Mouse (Mus musculus): Measurements from ENCODE around the gene Sgca. TPM values are rescaled to one million over a fixed set of nuclear protein-coding genes. Genes with fewer than 3 reads are reported as not detected.

The Sgca gene
- polyA plus RNA-seq, 1 experiment from 2014 or later = not detected

DNA sequence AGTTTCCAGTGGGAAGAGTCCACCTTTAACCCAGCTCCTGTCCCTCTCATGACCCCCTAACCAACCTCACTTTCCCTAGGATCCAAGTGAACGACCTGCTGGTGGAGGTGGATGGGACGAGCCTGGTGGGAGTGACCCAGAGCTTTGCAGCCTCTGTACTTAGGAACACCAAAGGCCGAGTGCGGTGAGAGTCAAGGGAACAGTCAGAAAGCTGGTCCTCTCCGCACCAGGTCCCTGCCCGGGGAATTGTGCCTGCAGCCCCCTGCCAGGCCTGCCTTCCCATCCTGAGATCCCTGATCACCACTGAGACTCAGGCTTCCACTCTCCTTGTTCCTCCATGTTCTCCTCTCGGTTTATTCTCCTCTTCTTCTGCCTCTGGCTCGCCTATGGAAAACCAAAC lies 24.0 kb upstream of the Sgca start:
- peak overlapping the region; percentile 75 for H3K27ac ChIP-seq (replicated peaks)
- H3K36me3 ChIP-seq = peaks cover 79% of the 10 kb centered on the region
- peak overlapping the region; percentile 18; the same call in 1 of the 2 replicates for H3K4me2 ChIP-seq (replicated peaks)
- H3K27me3 ChIP-seq = no peaks in the 10 kb centered on the region
- no peaks in the 10 kb centered on the region for H3K9me3 ChIP-seq
- peaks cover 30% of the 10 kb centered on the region for H3K4me1 ChIP-seq
- no peak overlapping the region for H3K9ac ChIP-seq (replicated peaks)
- H3K4me3 ChIP-seq = no peak overlapping the region
- WGBS = 84% methylated on average over 8 of the region's 8 CpGs
- ATAC-seq (ENCODE audit: low FRiP score, low read depth) = no peak

DNA sequence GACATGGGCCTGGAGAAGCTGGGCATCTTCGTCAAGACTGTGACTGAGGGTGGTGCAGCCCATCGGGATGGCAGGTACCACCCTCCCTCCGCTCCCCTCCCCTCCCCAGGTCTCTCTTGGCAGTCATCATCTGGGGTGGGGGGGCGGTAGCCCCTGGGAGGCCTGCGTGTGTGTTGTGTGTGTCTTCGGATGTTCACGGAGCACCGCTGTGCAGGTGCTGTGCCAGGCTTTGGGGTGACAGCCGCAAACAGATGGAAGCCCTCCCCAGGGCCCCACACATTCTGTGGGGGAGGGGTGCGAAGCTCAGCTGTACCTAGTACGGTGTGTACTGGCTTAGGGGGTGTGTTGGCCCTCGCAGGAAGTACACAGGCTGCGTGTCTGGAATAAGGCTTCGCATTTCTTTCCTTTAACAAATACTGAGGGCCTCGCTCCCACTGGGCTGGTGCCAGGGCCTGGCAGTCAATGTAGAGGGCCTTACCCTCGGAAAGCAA lies 22.0 kb upstream of the Sgca start:
- no peak overlapping the region; the same call in 1 of the 2 replicates for H3K4me3 ChIP-seq
- ATAC-seq (ENCODE audit: low FRiP score, low read depth) = no peak
- no peak overlapping the region for H3K9ac ChIP-seq (replicated peaks)
- no peaks in the 10 kb centered on the region for H3K9me3 ChIP-seq
- 90% methylated on average over 16 of the region's 16 CpGs for WGBS
- no peak overlapping the region for H3K4me2 ChIP-seq (replicated peaks)
- peaks cover 50% of the 10 kb centered on the region for H3K4me1 ChIP-seq
- H3K27ac ChIP-seq (replicated peaks) = 0 out of 2 replicates have a peak overlapping the region, but pooled peaks have one; percentile 26
- H3K36me3 ChIP-seq = peaks cover 61% of the 10 kb centered on the region
- H3K27me3 ChIP-seq = no peaks in the 10 kb centered on the region

DNA sequence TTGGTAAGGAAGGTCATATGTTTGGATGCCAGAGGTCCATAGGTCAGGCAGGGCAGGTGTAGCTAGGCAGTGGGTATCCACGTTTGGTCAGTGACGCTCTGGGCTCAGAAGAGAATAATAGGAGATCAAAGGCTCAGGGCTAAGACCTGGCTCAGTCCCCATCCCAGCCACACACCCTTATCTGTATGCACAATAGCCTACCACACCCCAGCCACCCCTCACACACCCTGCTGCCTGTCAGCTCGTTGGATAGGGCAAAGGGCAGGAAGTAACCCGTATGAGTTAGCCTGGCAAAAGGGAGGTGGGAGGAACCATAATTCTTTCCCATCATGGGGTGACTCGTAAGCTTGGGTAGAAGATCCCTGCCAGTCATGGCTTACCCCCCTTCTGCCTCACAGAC lies 21.5 kb upstream of the Sgca start:
- Histone ChIP-seq H3K27ac (replicated peaks) (0 out of 2 replicates have a peak overlapping the region, but pooled peaks have one; percentile 26), H3K36me3 (peaks cover 56% of the 10 kb centered on the region), H3K4me2 (replicated peaks) (no peak overlapping the region), H3K4me3 (no peak overlapping the region), H3K27me3 (no peaks in the 10 kb centered on the region), H3K9ac (replicated peaks) (no peak overlapping the region), H3K9me3 (no peaks in the 10 kb centered on the region), H3K4me1 (peaks cover 55% of the 10 kb centered on the region)
- WGBS = 70% methylated on average over 5 of the region's 5 CpGs
- no peak for ATAC-seq (ENCODE audit: low FRiP score, low read depth)

DNA sequence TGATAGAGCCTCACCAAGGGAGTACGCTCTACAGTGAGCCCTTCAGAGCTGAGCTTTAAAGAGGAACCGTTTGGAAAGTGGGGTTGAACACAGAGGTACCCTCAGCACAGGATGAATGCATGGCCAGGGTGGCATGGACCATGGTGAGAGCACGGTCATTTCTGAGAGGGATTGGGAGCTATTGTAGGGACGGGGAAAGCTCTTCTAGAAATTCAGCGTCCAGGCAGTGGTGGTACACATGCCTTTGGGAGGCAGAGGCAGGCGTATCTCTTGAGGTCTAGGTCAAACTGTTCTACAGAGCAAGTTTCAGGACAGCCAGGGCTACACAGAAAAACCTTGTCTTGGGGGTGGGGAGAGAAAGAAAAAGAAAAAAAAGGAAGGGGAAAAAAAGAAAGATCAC lies 20.9 kb upstream of the Sgca start:
- Histone ChIP-seq H3K4me2 (replicated peaks) (no peak overlapping the region), H3K36me3 (peaks cover 50% of the 10 kb centered on the region), H3K9ac (replicated peaks) (no peak overlapping the region), H3K27ac (replicated peaks) (no peak overlapping the region), H3K4me3 (no peak overlapping the region), H3K9me3 (no peaks in the 10 kb centered on the region), H3K27me3 (no peaks in the 10 kb centered on the region), H3K4me1 (peaks cover 61% of the 10 kb centered on the region)
- no peak for ATAC-seq (ENCODE audit: low FRiP score, low read depth)
- 96% methylated on average over 6 of the region's 6 CpGs for WGBS

DNA sequence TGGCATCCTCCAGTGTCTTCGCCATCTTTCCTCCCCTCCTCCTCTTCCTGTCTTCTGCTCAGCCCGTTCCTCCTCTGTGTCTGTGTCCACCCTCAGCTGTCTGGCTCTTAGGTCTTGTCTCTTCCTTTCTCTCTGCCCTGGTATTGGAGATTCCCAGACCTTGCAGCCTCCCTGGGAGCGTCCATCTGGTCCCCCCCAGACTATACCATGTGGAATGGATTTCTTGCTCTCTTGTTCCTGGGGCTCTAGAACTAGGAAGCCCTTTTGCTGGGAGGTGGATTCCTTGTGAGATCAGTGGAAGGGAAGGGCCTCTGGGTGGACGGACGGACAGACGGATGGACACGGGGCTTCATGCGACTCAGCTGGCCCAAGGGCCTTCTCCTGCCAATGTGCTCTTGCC lies 20.0 kb upstream of the Sgca start:
- Histone ChIP-seq H3K4me2 (replicated peaks) (peak overlapping the region; percentile 98), H3K9me3 (no peaks in the 10 kb centered on the region), H3K4me3 (no peak overlapping the region), H3K4me1 (peaks cover 63% of the 10 kb centered on the region), H3K36me3 (peaks cover 43% of the 10 kb centered on the region), H3K27ac (replicated peaks) (no peak overlapping the region), H3K9ac (replicated peaks) (no peak overlapping the region), H3K27me3 (no peaks in the 10 kb centered on the region)
- 89% methylated on average over 8 of the region's 8 CpGs for WGBS
- ATAC-seq (ENCODE audit: low FRiP score, low read depth) = no peak

DNA sequence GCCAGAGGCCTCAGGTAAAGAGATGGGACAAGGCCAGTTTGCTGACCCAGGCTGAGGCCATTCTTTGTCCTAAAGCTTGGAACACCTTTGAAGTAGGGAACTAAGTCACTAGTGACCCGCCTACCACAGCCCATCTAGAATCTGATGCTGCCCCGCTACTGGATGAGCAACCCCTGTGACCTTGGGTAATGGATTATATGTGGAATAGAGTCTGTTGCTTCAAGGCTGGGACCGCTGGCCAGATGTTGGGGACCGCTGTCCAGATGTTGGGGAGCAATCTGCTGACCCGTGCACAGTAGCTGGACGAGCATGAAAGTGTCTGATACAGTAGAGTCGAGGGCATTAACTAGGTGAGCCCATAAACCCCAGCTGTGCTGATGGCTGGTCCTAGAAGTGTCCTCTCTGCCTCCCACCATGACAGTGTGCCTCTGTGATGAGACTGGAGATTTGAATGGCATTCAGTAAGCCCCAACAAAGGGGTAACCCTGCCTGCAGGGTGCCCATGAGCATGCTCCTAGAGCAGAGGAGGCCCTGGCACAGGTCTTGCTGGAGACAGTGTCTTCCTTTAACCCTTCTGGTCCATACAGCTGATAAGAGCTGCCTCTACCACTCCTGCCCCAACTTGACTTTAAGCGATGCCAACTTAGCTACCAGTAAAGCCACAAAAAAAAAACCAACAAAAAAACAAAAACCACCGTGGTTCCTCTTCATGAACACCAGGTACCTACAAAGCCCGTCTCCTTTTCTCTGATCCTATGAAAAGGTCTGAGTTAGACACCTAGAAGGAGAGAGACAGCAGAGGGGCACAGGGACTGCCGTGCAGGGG lies 19.0 kb upstream of the Sgca start:
- Histone ChIP-seq H3K4me1 (peaks cover 60% of the 10 kb centered on the region), H3K4me2 (replicated peaks) (peak overlapping the region; percentile 98), H3K27me3 (no peaks in the 10 kb centered on the region), H3K9ac (replicated peaks) (peak overlapping the region; percentile 92), H3K4me3 (peak overlapping the region; percentile 73), H3K36me3 (peaks cover 39% of the 10 kb centered on the region), H3K27ac (replicated peaks) (no peak overlapping the region), H3K9me3 (no peaks in the 10 kb centered on the region)
- ATAC-seq (ENCODE audit: low FRiP score, low read depth) = no peak
- WGBS = 79% methylated on average over 11 of the region's 11 CpGs

DNA sequence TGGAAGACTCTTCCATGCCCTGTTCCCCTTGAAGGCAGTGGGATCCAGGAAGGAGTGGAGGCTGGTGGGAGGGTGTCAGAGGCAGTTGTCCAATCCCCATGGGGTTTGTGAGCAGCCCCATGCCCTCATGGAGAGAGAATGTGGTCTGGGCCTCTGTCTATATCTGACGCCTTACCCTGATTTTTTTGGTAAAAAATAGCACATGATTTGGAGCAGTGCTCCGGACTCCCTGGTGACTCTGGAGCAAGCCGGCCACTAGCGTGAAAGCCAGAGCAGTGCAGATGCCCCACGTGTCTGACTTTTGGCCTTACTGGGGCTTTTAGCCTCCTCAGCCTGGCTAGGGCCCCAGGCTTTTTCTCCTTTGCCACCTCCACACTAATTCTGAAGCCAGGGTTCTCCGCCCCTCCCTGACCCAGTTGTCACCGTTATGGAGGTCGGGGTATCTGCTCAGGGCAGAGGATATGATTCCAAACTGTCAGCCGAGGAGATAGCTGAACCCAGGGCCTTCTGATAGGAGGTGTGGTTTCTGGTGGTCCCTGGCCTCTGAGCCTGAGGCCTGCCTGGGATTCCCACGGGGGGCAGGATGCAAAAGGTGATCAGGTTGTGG lies 18.2 kb upstream of the Sgca start:
- Histone ChIP-seq H3K4me1 (peaks cover 64% of the 10 kb centered on the region), H3K4me3 (peak overlapping the region; percentile 73), H3K27me3 (no peaks in the 10 kb centered on the region), H3K9me3 (no peaks in the 10 kb centered on the region), H3K9ac (replicated peaks) (peak overlapping the region; percentile 92), H3K36me3 (peaks cover 30% of the 10 kb centered on the region), H3K4me2 (replicated peaks) (peak overlapping the region; percentile 98), H3K27ac (replicated peaks) (no peak overlapping the region)
- 47% methylated on average over 10 of the region's 10 CpGs for WGBS
- no peak for ATAC-seq (ENCODE audit: low FRiP score, low read depth)

DNA sequence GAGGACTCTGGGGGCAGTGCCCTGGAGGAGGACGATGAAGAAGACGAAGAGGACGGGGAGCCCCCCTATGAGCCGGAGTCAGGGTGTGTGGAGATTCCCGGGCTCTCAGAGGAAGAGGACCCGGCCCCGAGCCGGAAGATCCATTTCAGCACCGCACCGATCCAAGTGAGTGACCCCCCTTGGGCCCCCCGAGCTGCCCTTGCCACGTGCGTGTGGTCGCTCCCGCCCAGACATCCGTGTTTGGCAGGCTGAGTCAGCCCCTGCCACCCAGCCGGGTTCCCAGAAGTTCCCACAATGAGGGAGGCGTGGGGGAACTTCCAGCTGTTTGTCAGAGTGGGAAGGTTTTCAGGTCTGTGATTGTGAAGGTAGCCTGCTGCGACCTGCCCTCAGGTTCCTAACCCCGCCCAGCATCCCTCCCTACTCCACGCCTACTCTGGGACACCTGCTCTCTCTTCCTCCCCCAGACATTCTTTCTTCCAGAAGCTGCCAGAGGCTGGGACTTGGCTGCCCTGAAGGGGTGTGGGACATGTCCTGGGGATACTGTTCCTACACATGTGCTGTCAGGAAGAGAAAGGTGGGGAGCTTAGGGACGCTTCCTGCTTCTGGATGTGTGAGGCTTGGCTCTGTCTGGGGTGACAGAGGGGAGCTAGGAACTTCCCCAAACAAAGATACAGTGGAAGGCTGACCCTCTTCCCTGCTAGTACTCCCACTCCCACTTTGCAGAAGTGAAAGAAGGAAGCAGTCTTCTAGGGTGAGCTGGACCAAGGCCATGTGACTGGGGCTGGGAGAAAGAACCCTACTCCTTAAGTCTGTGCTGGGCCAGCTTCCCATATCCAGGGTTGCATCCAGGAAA lies 16.9 kb upstream of the Sgca start:
- Histone ChIP-seq H3K4me3 (peak overlapping the region; percentile 73), H3K36me3 (peaks cover 17% of the 10 kb centered on the region), H3K9me3 (no peaks in the 10 kb centered on the region), H3K9ac (replicated peaks) (peak overlapping the region; percentile 92), H3K4me1 (peaks cover 71% of the 10 kb centered on the region), H3K4me2 (replicated peaks) (peak overlapping the region; percentile 98), H3K27me3 (no peaks in the 10 kb centered on the region), H3K27ac (replicated peaks) (no peak overlapping the region)
- ATAC-seq (ENCODE audit: low FRiP score, low read depth) = no peak
- WGBS = 2% methylated on average over 22 of the region's 22 CpGs

DNA sequence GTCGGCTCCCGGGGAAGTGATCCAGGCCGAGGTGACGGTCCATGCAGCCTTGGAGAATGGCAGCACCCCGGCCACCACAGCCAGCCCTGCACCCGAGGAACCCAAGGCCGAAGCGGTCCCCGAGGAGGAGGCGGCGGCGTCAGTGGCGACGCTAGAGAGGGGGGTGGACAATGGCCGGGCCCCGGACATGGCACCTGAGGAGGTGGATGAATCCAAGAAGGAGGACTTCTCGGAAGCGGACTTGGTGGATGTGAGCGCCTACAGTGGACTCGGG lies 16.3 kb upstream of the Sgca start:
- Histone ChIP-seq H3K36me3 (peaks cover 11% of the 10 kb centered on the region), H3K4me1 (peaks cover 73% of the 10 kb centered on the region), H3K27me3 (no peaks in the 10 kb centered on the region), H3K9ac (replicated peaks) (peak overlapping the region; percentile 92), H3K9me3 (no peaks in the 10 kb centered on the region), H3K27ac (replicated peaks) (peak overlapping the region; percentile 91), H3K4me2 (replicated peaks) (peak overlapping the region; percentile 98), H3K4me3 (peak overlapping the region; percentile 73)
- no peak for ATAC-seq (ENCODE audit: low FRiP score, low read depth)
- WGBS = under 1% methylated on average over 20 of the region's 20 CpGs

DNA sequence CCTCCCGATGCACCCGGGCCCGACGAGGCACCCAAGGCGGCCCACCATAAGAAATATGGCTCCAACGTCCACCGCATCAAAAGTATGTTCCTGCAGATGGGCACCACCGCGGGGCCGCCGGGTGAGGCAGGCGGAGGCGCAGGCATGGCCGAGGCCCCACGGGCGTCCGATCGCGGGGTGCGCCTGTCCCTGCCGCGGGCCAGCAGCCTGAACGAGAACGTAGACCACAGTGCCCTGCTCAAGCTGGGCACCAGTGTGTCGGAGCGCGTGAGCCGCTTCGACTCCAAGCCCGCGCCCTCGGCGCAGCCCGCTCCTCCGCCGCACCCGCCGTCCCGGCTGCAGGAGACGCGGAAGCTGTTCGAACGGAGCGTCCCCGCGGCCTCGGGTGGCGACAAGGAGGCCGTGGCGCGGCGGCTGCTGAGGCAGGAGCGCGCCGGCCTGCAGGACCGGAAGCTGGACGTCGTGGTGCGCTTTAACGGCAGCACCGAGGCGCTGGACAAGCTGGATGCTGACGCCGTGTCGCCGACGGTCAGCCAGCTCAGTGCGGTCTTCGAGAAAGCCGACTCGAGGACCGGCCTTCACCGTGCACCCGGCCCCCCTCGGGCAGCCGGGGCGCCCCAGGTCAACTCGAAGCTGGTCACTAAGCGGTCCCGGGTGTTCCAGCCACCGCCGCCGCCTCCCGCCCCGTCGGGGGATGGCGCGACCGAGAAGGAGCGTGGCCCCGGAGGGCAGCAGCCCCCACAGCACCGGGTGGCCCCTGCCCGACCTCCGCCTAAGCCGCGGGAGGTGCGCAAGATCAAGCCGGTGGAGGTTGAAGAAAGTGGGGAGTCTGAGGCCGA lies 15.7 kb upstream of the Sgca start:
- no peaks in the 10 kb centered on the region for H3K9me3 ChIP-seq
- under 1% methylated on average over 98 of the region's 99 CpGs for WGBS
- H3K4me2 ChIP-seq (replicated peaks) = peak overlapping the region; percentile 98
- peak overlapping the region; percentile 73 for H3K4me3 ChIP-seq
- peaks cover 78% of the 10 kb centered on the region for H3K4me1 ChIP-seq
- ATAC-seq (ENCODE audit: low FRiP score, low read depth) = no peak
- H3K27me3 ChIP-seq = no peaks in the 10 kb centered on the region
- peak overlapping the region; percentile 92 for H3K9ac ChIP-seq (replicated peaks)
- peaks cover 6% of the 10 kb centered on the region for H3K36me3 ChIP-seq
- H3K27ac ChIP-seq (replicated peaks) = peak overlapping the region; percentile 91

All from midbrain, embryonic 12.5 days (tissue).